Mouse (Mus musculus) adrenal gland, adult 8-10 months (tissue): ENCODE results near the gene Mcpt9. TPM values are rescaled to one million over a fixed set of nuclear protein-coding genes. Genes with fewer than 3 reads are reported as not detected.
"Not testable (repeated sequence)": the region's sequence is repeated elsewhere in the genome, so short reads cannot be mapped to it uniquely, and the experiment has no call there.

Experiments used
- DNase-seq: peaks from one replicate; pipeline ENCODE4 v3.0.0; 2022
- total RNA-seq, 4 experiments: library from RNA; stranded (reverse); gene quantifications; 2 replicates each; pipeline ENCODE4 v1.2.4; 2022

Gene Mcpt9
- total RNA-seq = not detected

- DNase-seq = not testable (repeated sequence)
These were observed at the start of gene Mcpt9 for GRCm38 (mm10) chr14:56030395-56030794. Gene Mcpt9, minus strand, starts transcription at chr14:56030495.

GRCm38 (mm10) chr14:56062213-56062612 is 31.9 kb upstream of the Mcpt9 start, which contains the start of gene Mcpt4:
Gene Mcpt4, minus strand, starts transcription at chr14:56062313.
- DNase-seq = not testable (repeated sequence)

GRCm38 (mm10) chr14:56057722-56058121 is 27.4 kb upstream of the Mcpt9 start:
- no peak for DNase-seq

GRCm38 (mm10) chr14:56055408-56055807 is 25.1 kb upstream of the Mcpt9 start:
- no peak for DNase-seq

- DNase-seq = not testable (repeated sequence)
These were observed 11.5 kb upstream of the Mcpt9 start, which contains the start of gene Mcpt2 for GRCm38 (mm10) chr14:56041792-56042191. Gene Mcpt2, plus strand, starts transcription at chr14:56042041.

GRCm38 (mm10) chr14:56034433-56034832 is 4.1 kb upstream of the Mcpt9 start:
- DNase-seq = no peak

- not testable (repeated sequence) for DNase-seq
These were observed 9.0 kb downstream of the Mcpt9 start for GRCm38 (mm10) chr14:56021305-56021704.

- no peak for DNase-seq
These were observed 10.8 kb downstream of the Mcpt9 start for GRCm38 (mm10) chr14:56019446-56019845.

- DNase-seq = not testable (repeated sequence)
These were observed 12.6 kb downstream of the Mcpt9 start, which contains the start of gene Mcpt1 for GRCm38 (mm10) chr14:56017671-56018070. Gene Mcpt1, plus strand, starts transcription at chr14:56017971.

GRCm38 (mm10) chr14:56013924-56014323 is 16.4 kb downstream of the Mcpt9 start:
- no peak for DNase-seq

GRCm38 (mm10) chr14:56013147-56013546 is 17.1 kb downstream of the Mcpt9 start:
- no peak for DNase-seq

- not testable (repeated sequence) for DNase-seq
These were observed 42.8 kb downstream of the Mcpt9 start for GRCm38 (mm10) chr14:55987464-55987863.

Other genes with a start within 250 kb of the Mcpt9 start
- 1 to 10 TPM; 5.2 to 9.1 (median 7.8) TPM for gene Adcy4, start 246.4 kb downstream of the Mcpt9 start, total RNA-seq
- gene Ripk3, start 241.6 kb downstream of the Mcpt9 start, total RNA-seq = 1 to 10 TPM; 3.0 to 6.2 (median 5.8) TPM
- gene Nfatc4, start 207.4 kb downstream of the Mcpt9 start, total RNA-seq = 10 to 100 TPM; 23.3 to 45.1 (median 31.1) TPM
- 10 to 100 TPM; 14.3 to 23.2 (median 17.2) TPM for gene Nynrin, start 176.5 kb downstream of the Mcpt9 start, total RNA-seq
- gene Cbln3, start 146.1 kb downstream of the Mcpt9 start, total RNA-seq = under 1 TPM in 3 of 4 experiments, not detected in 1; 0.05 to 0.22 (median 0.06) TPM
- 10 to 100 TPM; 19.1 to 27.2 (median 25.1) TPM for gene Khnyn, start 145.5 kb downstream of the Mcpt9 start, total RNA-seq
- 10 to 100 TPM; 65.6 to 78.4 (median 73.2) TPM for gene Sdr39u1, start 130.2 kb downstream of the Mcpt9 start, total RNA-seq
- gene Cma1, start 85.8 kb downstream of the Mcpt9 start, total RNA-seq = 1 to 10 TPM in 3 of 4 experiments, under 1 TPM in 1; 0.99 to 3.0 (median 1.8) TPM
- gene Cma2, start 79.5 kb downstream of the Mcpt9 start, total RNA-seq = under 1 TPM in 1 of 4 experiments, not detected in 3; 0.48 TPM
- not detected for gene Mcpt1, start 12.5 kb downstream of the Mcpt9 start, total RNA-seq
- gene Mcpt2, start 11.5 kb upstream of the Mcpt9 start, total RNA-seq = not detected
- 1 to 10 TPM in 3 of 4 experiments, under 1 TPM in 1; 0.74 to 3.0 (median 1.8) TPM for gene Mcpt4, start 31.8 kb upstream of the Mcpt9 start, total RNA-seq
- not detected for gene Mcpt8, start 54.8 kb upstream of the Mcpt9 start, total RNA-seq
- gene Ctsg, start 72.1 kb upstream of the Mcpt9 start, total RNA-seq = not detected
- not detected for gene Gzme, start 90.1 kb upstream of the Mcpt9 start, total RNA-seq
- not detected for gene Gzmd, start 102.1 kb upstream of the Mcpt9 start, total RNA-seq
- gene Gzmg, start 129.1 kb upstream of the Mcpt9 start, total RNA-seq = not detected
- not detected for gene Gzmn, start 144.1 kb upstream of the Mcpt9 start, total RNA-seq
- not detected for gene Gzmf, start 180.9 kb upstream of the Mcpt9 start, total RNA-seq
- not detected for gene Gzmc, start 204.2 kb upstream of the Mcpt9 start, total RNA-seq
- under 1 TPM; 0.19 to 0.40 (median 0.37) TPM for gene Gzmb, start 231.8 kb upstream of the Mcpt9 start, total RNA-seq